Mouse (Mus musculus): ENCODE measurements around the gene Ccdc14.
A peak's percentile ranks its signal among the peaks of the same experiment; 100 is the strongest.
"Not testable (repeated sequence)": the region's sequence is repeated elsewhere in the genome, so short reads cannot be mapped to it uniquely, and the experiment has no call there.

The Ccdc14 gene

DNA sequence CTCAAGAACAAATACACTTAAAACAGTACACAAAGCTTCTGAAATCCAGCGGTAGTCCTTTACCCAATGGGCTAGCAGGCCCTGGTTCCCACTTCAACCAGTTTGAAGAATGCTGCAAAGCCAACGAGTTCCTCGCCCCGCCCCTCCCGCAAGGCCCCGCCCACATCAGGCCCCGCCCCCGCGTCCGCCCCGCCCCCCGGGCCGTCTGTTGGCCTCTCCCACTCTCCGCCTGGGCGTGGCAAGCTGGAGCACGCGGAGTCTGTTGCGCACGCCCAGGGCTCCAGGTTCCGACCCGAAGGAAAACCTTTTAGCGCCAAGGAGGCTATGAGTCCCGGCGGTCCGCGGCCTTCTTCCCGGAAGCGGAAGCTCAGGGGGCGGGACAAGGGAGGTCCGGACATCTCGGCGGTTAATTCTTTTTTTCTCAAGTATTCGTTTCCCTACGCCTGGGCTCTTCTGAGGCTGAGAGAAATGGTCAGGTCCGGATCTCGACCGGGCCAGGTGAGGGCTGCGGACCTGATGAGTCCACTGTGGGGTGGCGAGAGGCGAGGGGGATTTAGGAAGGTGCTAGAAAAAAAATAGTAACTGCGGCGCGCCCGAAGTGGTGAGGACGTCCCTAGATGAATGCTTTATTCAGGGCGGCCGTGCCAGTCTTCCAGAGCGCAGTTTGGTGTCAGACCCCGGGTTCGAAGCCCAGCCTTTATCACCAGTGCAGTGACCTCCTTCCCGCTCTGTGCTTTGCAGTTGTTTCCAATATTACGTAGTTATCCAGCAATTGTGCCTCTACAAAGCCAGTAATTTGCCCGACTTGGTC is at the start of gene Ccdc14:
Ccdc14 (plus strand) TSS at position 283 of the 811 bp plus-strand sequence.
- DNase-seq, result peak; percentile 95

DNA sequence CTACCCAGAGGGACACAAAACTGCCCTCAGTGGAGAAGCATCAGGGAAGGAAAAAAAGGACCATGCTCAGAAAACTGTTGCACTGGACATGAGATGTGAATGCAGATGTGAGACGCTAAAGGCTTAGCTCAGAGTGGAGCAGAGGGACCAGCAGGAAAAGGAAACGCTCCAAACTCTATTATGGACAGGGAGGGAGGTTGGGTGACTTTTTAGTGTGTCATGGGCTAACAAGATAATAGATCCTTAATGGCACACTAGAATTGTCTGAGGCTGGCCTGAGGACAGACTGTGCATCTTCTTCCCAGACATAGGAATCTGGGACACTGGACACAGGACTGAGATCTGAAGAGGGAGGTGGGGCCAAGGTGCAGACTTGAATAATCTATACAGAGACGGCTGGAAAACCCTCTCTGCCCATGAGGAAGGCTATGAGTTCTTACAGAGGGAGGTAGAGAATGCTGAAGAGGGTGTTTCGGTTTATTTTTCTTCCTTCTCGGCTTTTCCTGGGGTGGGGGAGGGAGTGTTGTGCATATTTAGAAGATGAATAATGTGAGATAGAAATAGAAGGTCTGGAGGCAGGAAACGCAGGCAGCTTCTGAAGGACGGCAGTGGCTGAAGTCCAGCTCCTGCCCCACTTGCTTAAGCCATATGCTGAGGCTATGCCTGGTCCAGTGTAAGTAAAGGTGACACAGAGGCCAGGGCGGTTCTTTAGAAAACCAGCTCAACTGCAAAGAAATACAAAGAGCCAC is 46.7 kb upstream of the Ccdc14 start:
- DNase-seq, result peak; percentile 70

DNA sequence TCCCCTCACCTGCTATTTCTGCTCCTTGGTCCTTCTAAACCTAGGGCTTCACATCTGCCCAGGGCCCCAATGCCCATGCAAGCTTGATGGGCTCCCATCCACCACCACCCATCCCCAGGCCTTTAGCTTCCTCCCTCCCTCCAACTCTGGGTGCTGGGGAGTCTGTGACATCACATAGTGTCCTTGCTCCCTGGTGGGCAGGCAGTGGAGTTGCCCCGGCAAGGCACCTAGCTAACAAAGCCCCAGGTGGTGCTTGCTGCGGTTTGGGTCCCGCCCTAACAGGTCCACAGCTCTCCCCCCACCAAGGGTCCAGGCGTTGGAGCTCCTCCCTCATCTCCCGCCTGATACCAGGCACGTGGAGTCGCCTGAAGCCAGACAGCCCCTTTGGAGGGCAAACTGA is 40.8 kb upstream of the Ccdc14 start, which contains the start of gene Ropn1:
Ropn1 (plus strand) TSS at position 301 of the 400 bp plus-strand sequence.
- no peak for DNase-seq

DNA sequence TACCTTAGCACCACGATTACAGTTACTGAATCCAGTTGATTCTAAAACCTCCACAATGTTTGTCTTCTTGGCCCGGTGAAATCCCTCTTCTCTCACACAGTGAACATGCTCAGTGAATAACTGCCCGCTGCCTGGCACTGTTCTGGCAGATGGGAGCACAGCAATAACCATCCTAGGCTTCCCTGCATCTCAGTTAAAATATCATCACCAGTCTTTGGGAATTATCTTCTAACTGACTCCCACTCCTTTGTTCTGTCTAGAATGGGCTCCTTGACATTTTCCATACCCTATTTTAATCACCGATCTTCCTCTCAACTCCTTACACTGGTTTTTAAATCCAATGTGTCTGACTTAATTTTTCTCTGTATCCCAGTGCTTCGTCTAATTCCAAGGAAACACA is 37.4 kb upstream of the Ccdc14 start:
- no peak for DNase-seq

DNA sequence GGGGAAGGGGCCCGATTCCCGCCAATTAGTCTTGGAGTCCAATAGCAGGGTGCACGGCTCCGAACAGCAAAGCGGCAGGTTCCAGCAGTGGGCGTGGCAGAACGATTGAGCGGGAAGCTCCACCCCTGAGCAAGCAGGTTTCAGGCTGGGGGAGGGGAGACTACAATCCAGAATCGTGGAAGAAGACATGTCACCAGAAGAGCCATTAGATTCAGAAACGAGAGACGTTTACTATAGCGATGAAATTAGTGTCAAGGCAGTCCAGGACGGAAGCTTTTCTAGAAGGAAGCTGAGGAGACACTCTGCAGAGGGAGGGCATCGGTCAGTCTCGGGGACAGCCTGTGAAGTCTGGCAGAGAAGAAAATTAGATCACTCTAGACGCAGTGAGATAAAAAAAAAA is 32.9 kb upstream of the Ccdc14 start:
- DNase-seq, result peak; percentile 25

DNA sequence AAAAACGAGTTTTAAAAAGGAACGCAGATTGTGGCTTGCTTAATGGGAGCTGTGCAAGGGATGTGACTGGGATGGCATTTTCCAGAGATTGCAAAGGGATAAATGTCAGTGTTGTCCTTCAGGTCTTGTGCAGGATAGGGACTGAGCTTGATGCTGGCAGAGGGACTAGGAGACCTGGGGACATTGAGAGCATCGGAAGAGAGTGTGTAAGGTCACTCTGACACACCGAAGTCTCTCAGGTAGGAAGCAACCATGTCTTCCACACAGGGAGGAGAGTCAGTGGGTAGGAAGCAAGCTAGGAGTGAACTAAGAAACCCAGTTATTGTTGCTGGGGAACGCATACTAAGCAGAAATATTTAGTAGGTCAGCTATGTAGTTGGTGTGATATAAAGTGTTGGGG is 32.4 kb upstream of the Ccdc14 start:
- no peak for DNase-seq

DNA sequence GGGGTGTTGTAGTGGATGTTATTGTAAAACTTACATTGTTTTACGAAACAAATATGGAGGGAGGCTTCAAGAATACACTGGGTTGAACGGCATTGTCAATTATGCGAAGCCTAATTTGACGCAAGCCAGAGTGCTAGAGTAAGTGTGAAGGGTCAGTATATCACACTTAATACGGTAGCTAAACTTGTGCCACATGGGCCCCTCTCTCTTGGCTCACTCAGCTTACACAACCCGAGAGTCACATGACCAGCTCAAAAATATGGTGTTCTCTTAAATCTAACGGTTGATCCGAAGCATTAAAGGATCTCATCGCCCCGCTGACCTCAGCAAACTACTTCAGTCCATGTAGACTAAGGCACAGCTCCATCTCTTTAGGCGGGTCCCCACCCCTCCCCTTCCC is 32.0 kb upstream of the Ccdc14 start:
- DNase-seq, result peak; percentile 26

DNA sequence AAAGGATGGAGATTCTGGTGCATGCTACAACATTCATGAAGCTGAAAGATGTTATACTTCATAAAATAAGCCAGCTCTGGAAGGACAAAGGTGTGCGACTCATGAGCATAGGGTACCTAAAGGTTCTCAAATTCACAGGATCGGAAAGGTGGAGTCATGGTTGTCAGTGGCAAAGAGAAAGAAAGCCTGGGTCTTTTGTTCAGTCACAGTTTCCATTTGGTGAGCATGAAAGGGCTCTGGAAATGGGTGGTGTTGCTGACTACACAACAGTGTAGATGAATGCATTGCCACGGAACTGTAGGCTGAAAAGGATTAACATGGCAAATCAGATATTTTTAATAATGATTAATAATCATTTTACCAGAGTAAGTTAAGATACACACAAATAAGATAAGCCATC is 25.9 kb upstream of the Ccdc14 start:
- DNase-seq, result no peak

DNA sequence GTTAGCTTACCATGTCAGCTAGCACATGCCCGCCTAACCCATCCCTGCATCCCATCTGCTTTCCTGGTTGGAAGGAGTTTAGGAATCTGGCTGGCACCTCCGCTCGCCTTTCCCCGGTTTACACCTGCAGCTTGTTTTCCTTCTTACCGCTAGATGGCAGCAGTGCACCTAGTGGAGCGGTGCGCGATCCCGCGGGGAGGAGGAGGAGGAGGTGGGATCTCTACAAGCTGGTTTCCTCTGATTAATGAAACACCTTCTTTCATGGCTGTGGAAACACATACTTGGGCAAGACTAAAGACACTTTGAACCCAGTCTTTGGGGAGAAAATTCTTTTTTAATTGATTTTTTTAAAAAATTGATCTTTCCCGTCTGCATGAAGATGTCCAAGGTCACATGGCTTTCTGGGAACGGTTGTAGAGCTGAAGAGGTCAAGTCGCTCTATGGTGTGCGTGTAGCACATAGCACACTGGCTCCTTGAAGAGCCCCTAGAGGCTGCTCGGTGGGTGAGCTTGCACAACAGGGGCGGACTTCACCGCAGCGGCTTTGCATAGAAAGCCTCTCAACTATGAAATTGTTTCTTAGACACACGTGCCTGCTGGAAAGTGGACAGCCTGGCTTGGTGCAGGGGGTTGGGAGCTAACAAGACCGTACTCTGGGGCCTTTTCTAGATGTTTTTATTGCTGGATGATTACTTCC is 23.2 kb upstream of the Ccdc14 start:
- peak; percentile 83 for DNase-seq

DNA sequence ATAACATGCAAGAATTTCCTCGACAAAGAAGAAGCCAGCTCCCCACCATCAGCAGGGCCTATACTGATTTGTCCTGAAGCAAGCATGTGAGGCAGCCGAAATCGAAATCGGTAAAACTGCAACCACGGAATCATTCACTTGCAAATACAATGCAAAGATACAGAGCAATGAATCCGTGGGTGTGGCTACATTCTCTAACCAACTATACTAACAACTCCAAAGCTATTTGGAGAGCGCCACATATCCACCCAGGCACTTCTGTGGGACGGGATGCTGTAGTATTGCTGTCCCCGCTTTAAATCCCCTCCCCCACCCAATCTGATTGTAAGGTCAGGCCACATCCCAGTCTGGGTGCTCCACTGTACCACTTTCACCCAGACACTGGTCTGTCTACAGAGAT is 22.1 kb upstream of the Ccdc14 start:
- no peak for DNase-seq

DNA sequence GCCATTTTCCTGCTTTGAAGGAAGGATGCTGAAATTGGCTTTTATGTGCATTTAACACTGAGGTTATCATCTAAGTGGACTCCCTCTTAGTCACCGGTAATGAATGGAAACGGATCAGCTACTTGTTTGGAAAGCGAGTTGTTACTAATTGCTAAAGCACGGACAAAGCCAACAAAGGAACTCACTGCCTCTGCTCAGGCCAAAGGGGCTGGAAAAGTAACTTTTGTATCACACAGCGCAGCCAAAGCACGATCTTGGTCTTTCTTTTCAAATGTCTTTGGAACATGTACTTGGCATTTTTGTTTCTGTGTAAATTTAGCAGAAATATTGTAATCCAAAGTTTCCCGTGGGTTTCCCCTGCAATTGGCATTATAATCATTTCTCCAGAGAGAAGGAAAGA is 18.4 kb upstream of the Ccdc14 start:
- DNase-seq, result no peak

DNA sequence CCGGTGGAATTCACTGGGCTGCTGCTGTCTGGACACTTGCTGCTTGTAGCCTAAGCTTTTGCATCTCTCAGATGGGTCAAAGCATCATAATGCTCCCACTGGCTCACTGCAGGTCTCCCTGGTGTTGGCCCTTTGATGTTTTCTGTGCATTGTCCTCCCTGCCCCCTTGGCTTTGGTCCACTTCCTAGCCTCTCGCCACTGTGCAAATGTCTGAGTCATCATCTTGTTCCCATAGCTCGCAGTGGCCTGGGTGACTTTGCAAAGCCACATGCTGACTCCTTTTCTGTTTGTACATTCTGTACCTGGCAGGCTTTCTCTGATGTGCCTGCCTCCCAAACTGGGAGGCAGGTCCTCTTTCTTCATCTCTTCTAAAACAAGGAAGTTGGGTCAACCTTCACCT is 17.6 kb upstream of the Ccdc14 start:
- no peak for DNase-seq

DNA sequence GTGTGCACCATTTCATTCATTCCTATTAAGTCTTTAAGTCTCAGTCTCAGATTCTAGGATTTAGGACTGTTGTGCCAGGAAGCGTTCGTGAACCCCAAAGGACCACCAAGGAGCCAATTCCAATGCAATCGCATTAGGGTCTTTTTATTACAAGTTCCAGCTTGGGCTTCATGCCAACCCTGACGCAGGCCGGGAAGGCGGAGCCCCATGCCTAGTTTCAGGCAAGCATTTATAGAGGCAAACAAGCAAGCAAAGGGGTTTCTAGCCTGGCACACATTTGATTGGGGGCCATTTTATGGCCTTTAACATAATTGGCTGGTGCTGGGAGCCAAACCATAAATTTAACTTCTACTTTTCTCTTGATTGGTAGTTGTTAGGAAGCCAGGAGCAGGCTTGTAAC is 16.1 kb upstream of the Ccdc14 start:
- no peak for DNase-seq

DNA sequence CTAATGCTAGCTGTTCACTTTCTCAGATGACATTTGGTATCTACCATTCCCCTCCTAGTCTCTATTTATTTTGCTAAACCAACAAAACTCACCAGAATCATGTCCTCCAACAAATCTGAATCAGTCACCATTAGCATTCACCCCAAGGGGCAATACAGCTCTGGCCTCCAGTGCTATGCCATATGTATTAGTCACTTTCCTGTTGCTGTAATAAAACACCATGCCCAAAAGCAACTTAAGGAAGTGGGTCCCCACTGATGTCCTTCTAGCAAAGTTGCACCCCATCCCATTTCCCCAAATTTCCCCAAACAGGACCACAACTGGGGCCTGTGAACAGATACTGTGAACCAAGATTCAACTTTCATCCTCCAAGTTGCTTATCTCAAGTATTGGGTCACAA is 8.6 kb upstream of the Ccdc14 start:
- DNase-seq, result no peak

DNA sequence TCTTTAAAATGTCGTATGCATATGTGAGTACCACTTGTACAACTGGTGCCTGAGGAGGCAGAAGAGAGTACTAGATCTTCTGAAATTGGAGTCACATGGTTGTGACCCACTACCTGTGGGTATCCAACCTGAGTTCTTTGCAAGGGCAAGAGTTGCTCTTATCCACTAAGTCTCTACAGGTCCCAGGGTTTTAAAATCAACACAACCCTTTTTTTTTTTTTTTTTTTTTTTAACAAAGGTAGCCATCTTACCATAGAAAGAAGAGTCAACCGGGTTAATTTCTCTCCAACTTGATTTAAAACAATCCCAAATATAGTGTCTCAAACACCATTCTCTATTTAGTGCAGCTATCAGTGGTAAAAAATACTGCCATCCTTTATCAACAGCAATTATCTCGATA is 537 bp upstream of the Ccdc14 start:
- no peak for DNase-seq

DNA sequence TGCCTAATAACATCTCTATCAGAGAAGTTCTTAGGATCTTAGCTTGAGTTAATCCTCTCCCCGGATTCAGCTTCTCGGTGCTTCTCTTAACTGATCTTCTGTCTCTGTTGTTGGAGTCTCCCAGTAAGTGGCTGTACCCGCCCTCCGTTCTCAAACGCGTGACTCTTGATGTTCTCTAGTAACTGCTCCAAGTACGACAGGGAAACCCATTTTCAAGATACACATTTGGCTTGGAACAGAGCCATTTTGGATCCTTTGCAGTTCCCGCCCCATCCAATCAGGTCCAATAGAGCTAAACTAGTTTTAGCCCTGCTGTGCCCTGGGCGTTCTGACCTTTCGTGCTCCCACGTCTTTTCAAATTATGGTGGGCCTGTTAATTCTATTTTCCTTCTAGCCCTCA is 740 bp downstream of the Ccdc14 start:
- peak; percentile 34 for DNase-seq

DNA sequence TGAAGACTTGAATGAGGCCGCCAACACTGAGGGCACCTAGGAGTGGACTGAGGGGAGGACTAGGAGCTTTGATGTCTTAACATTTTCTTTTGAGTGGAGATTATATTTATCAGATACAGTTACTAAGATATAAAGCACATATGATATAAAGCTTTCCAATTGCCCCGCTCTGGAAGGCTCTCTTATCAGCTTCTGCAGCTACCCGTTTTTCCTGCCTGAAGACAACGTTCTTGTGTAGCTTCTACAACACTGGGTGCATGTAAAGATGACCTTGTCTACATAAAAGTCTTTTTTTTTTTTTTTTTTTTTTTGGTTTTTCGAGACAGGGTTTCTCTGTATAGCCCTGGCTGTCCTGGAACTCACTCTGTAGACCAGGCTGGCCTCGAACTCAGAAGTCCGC is 4.1 kb downstream of the Ccdc14 start:
- no peak for DNase-seq

DNA sequence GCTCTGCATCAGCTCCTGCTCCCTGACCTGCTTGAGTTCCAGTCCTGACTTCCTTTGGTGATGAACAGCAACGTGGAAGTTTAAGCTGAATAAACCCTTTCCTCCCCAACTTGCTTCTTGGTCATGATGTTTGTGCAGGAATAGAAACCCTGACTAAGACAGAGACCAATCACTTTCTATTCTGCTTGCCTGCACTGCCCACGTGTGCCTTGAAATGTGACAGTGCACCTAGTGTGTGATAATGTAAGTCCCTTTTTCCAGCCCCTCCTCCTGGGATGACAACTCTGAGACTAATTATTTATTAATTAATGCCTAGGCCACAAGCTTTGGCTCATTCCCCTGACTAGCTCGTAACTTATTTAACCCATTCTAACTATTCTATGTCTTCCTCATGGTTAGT is 8.3 kb downstream of the Ccdc14 start:
- not testable (repeated sequence) for DNase-seq

DNA sequence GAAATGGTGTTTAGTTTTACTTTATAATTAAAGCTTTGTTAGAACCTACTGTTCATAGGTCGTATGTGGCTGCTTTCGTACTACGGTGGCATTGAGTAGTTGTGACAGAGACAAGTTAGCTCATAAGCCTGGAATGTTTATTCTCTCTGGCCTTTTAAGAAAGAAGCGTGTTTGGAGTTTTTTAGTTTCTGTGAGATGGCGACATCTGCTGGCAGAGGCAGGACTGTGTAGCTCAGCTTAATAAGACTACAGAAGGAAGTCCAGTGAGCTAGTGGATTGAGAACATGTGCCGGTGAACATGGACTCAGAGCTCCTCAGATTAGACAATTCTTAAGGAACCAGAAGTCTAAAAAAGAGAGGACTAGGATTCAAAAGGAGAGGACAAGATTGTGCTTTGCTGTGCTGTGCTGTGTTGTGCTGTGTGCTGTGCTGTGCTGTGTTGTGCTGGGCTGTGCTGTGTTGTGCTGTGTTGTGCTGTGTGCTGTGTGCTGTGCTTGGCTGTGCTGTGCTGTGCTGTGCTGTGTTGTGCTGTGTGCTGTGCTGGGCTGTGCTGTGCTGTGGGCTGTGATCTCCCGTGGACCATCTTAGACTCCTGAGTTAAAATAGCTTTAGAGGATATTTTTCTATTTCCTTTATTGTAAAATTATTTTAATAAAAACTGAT is 9.9 kb downstream of the Ccdc14 start:
- DNase-seq, result peak; percentile 91

DNA sequence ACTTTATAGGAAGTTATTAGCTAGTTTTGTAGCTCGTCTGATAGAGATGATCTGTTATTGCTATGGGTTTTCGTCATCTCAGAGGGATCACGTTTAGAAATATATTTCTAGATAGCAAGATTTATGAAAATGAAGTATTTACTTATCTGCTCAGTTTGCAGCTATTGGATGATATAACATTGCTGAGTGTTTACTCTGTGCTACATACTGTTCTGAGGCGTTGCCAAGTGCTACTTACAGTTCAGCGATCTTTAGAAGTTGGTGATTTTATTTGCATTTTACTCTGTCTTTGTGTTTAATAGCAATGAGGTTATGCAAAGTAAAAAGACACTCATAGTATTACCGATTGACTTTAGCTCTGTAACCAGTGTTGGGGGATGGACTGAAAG is 10.4 kb downstream of the Ccdc14 start:
- DNase-seq, result no peak

DNA sequence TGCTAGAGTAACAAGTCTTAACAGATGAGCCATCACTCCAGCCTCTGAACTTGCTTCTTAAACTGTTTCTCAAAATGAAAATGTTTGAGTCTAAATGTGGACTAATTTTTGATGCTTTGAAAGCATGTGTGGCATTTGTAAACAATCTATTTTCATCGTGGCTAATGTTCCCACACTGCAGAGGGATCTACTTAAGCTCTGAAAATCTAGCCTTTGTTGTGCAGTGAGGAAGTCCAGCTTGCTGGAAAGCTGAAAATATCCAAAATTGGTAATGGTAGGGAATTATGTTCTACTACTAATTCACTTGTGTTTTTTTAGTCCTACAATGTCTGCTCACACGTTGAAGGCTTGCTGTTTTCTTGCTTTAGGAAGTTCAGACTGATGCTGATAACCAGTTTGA is 15.6 kb downstream of the Ccdc14 start:
- DNase-seq, result peak; percentile 34

DNA sequence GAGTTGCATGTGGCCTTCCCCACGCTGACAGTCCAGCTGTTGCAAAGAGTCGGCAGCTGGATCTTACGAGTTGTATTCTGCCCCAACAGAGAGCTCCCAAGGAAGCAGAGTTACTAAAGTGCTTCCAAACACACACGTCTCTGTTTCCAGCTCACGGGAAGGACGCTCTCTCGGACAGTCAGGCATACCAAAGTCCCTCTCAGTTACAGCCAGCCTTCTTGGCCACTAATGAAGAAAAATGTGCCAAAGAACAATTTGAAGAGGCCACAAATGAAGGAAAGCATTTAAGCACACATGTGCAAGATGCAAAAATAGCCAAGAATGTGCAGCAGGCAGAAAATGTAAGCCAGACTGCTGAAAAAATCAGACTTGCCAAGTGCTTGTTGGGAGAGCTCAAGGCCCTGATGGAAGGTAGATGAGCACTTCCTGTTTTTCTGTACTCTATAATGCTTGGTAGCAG is 16.1 kb downstream of the Ccdc14 start:
- DNase-seq, result peak; percentile 66

DNA sequence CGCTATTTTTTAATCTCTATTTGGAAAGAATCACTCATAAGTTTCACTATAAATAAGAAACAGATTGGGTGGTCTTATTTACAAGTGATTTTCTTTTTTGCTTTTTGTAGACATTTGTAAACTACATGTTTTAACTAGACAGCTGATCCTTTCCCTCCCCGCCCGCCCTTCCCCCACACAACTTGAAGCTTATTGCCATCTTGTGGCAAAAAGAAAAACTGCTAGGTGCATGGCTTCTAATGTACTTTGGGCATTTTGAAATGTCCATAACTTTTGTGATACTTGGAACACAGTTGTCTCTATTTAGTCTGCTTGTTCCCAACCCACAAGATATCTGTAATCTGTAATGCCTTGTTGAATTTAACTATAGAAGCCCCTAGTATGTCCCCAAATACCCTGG is 21.1 kb downstream of the Ccdc14 start:
- DNase-seq, result peak; percentile 15

All from lung, postnatal 10 days (tissue).